Mouse (Mus musculus) forebrain, postnatal 0 days (tissue): Measurements from ENCODE around the gene Slc38a4. TPM values are rescaled to one million over a fixed set of nuclear protein-coding genes. Genes with fewer than 3 reads are reported as not detected.

Source experiments
- ATAC-seq: fragments of 200-750 bp; cut with Nextera tagmentation; 2 replicates; pipeline ENCODE4 v1.8.0; 2017; ENCODE audit warnings: mild to moderate bottlenecking, moderate library complexity
- DNase-seq: peaks from one replicate; pipeline ENCODE4 v3.0.0-alpha.2; 2015
- H3K27ac ChIP-seq: fragments of 300-500 bp; sonication (generic); 2 replicates; pipeline ENCODE4 v1.5.1; 2014; ENCODE audit warnings: low read depth, mild to moderate bottlenecking, antibody characterized with exemption, low read length, moderate library complexity, mixed read lengths
- H3K27me3 ChIP-seq: fragments of 300-500 bp; sonication (generic); 2 replicates; pipeline ENCODE4 v1.6.1; 2014; ENCODE audit warnings: mild to moderate bottlenecking, low read length, mixed read lengths; ENCODE audit not compliant: insufficient read depth
- H3K36me3 ChIP-seq: fragments of 300-500 bp; sonication (generic); 2 replicates; pipeline ENCODE4 v1.6.1; 2014; ENCODE audit warnings: mild to moderate bottlenecking, moderate library complexity; ENCODE audit not compliant: insufficient read depth
- H3K4me1 ChIP-seq: fragments of 300-500 bp; sonication (generic); 2 replicates; pipeline ENCODE4 v1.6.1; 2014; ENCODE audit warnings: antibody characterized with exemption; ENCODE audit not compliant: insufficient read depth
- H3K4me2 ChIP-seq: fragments of 300-500 bp; sonication (generic); 2 replicates; pipeline ENCODE4 v1.6.1; 2014; ENCODE audit warnings: low read depth, mild to moderate bottlenecking, moderate library complexity
- H3K4me3 ChIP-seq: fragments of 300-500 bp; sonication (generic); 2 replicates; pipeline ENCODE4 v1.5.1; 2014; ENCODE audit warnings: low read depth, low read length, mixed read lengths
- H3K9ac ChIP-seq: fragments of 300-500 bp; sonication (generic); 2 replicates; pipeline ENCODE4 v1.6.1; 2014; ENCODE audit warnings: mild to moderate bottlenecking
- H3K9me3 ChIP-seq: fragments of 300-500 bp; sonication (generic); 2 replicates; pipeline ENCODE4 v1.6.1; 2016; ENCODE audit warnings: low read length
- CTCF ChIP-seq: sonication (generic); IDR thresholded peaks from 2 replicates; pipeline ENCODE4 v1.5.1; 2016; ENCODE audit warnings: antibody characterized with exemption, control low read depth, low read depth
- WGBS: fragments of 180-500 bp; shearing (Covaris S2); extraction: QIAGEN DNeasy Blood & Tissue Kit; methylation state at CpG from one replicate; pipeline ENCODE4 v1.1.7; 2014; 5-methylcytosine and 5-hydroxymethylcytosine counted together
- polyA plus RNA-seq: library from polyadenylated mRNA; unstranded; fragments of >200 nt; fragmentation: Nextera tagmentation; extraction: Ambion mirVana; gene quantifications from 2 replicates; pipeline ENCODE4 v1.2.1, GENCODE M21; 2015
- total RNA-seq: library from RNA; depleted of rRNA; stranded (reverse); fragments of >200 nt; gene quantifications from 2 replicates; pipeline ENCODE4 v1.2.3, GENCODE M21; 2014; rRNA removed

Gene Slc38a4
- total RNA-seq (4.2 and 4.4 TPM in 2 replicates), polyA plus RNA-seq (2.8 TPM in 2 replicates)

GRCm38 (mm10) chr15:97055794-97056193 lies at the start of gene Slc38a4:
Slc38a4 (minus strand) TSS chr15:97055956.
- H3K9me3 ChIP-seq: no peaks in the 10 kb centered on the region
- H3K27me3 ChIP-seq: no peaks in the 10 kb centered on the region
- peak within 1 kb of the TSS; percentile 44 for H3K4me2 ChIP-seq
- no peak within 1 kb of the TSS for H3K27ac ChIP-seq
- peak within 1 kb of the TSS; percentile 29 for H3K4me3 ChIP-seq
- no peak within 1 kb of the TSS; the same call in 1 of the 2 replicates for H3K9ac ChIP-seq
- 53% methylated on average over 9 of the region's 9 CpGs for WGBS
- no peaks in the 10 kb centered on the region for H3K36me3 ChIP-seq
- no peaks in the 10 kb centered on the region for H3K4me1 ChIP-seq
- no peak for TF ChIP-seq CTCF
- ATAC-seq (no peak), DNase-seq (no peak)

- WGBS: 82% methylated on average over 3 of the region's 3 CpGs
- H3K4me3 ChIP-seq: no peak overlapping the region
- no peak overlapping the region for H3K27ac ChIP-seq
- H3K27me3 ChIP-seq: no peaks in the 10 kb centered on the region
- TF ChIP-seq CTCF: no peak
- no peaks in the 10 kb centered on the region for H3K4me1 ChIP-seq
- no peak for ATAC-seq
- DNase-seq: no peak
- no peak overlapping the region for H3K4me2 ChIP-seq
- no peak overlapping the region for H3K9ac ChIP-seq
- H3K9me3 ChIP-seq: no peaks in the 10 kb centered on the region
- no peaks in the 10 kb centered on the region for H3K36me3 ChIP-seq
Measured at GRCm38 (mm10) chr15:97104889-97105391, 49.2 kb upstream of the Slc38a4 start.

- Histone ChIP-seq H3K27me3 (no peaks in the 10 kb centered on the region), H3K4me3 (no peak overlapping the region), H3K36me3 (no peaks in the 10 kb centered on the region), H3K4me1 (no peaks in the 10 kb centered on the region), H3K27ac (no peak overlapping the region), H3K4me2 (no peak overlapping the region), H3K9ac (no peak overlapping the region), H3K9me3 (no peaks in the 10 kb centered on the region)
- WGBS: 96% methylated on average over 3 of the region's 3 CpGs
- DNase-seq: no peak
- no peak for TF ChIP-seq CTCF
- ATAC-seq: no peak
Measured at GRCm38 (mm10) chr15:97104048-97104447, 48.3 kb upstream of the Slc38a4 start.

- no peak overlapping the region for H3K4me3 ChIP-seq
- no peak overlapping the region for H3K9ac ChIP-seq
- H3K9me3 ChIP-seq: no peaks in the 10 kb centered on the region
- no peak for TF ChIP-seq CTCF
- no peak for DNase-seq
- no peaks in the 10 kb centered on the region for H3K27me3 ChIP-seq
- H3K4me1 ChIP-seq: no peaks in the 10 kb centered on the region
- no peak overlapping the region for H3K27ac ChIP-seq
- 60% methylated on average over 10 of the region's 10 CpGs for WGBS
- no peak overlapping the region for H3K4me2 ChIP-seq
- ATAC-seq: no peak
- no peaks in the 10 kb centered on the region for H3K36me3 ChIP-seq
Measured at GRCm38 (mm10) chr15:97102811-97103210, 47.1 kb upstream of the Slc38a4 start.

GRCm38 (mm10) chr15:97102181-97102580 lies 46.4 kb upstream of the Slc38a4 start:
- ATAC-seq: no peak
- Histone ChIP-seq H3K4me2 (no peak overlapping the region), H3K9me3 (no peaks in the 10 kb centered on the region), H3K36me3 (no peaks in the 10 kb centered on the region), H3K4me1 (no peaks in the 10 kb centered on the region), H3K27me3 (no peaks in the 10 kb centered on the region), H3K4me3 (no peak overlapping the region), H3K27ac (no peak overlapping the region), H3K9ac (no peak overlapping the region)
- TF ChIP-seq CTCF: no peak
- DNase-seq: no peak
- 95% methylated on average over 5 of the region's 5 CpGs for WGBS

- DNase-seq (no peak), ATAC-seq (no peak)
- TF ChIP-seq CTCF: no peak
- Histone ChIP-seq H3K4me3 (no peak overlapping the region), H3K9me3 (no peaks in the 10 kb centered on the region), H3K9ac (no peak overlapping the region), H3K27ac (no peak overlapping the region), H3K36me3 (no peaks in the 10 kb centered on the region), H3K4me2 (no peak overlapping the region), H3K4me1 (no peaks in the 10 kb centered on the region), H3K27me3 (no peaks in the 10 kb centered on the region)
- WGBS: 90% methylated on average over 10 of the region's 10 CpGs
Measured at GRCm38 (mm10) chr15:97099101-97099500, 43.3 kb upstream of the Slc38a4 start.

- no peaks in the 10 kb centered on the region for H3K9me3 ChIP-seq
- no peak for TF ChIP-seq CTCF
- no peak overlapping the region for H3K4me2 ChIP-seq
- no peaks in the 10 kb centered on the region for H3K27me3 ChIP-seq
- no peak overlapping the region for H3K4me3 ChIP-seq
- no peak for ATAC-seq
- no peak overlapping the region for H3K27ac ChIP-seq
- H3K9ac ChIP-seq: no peak overlapping the region
- WGBS: 74% methylated on average over 4 of the region's 4 CpGs
- no peaks in the 10 kb centered on the region for H3K4me1 ChIP-seq
- no peak for DNase-seq
- H3K36me3 ChIP-seq: no peaks in the 10 kb centered on the region
Measured at GRCm38 (mm10) chr15:97097548-97097947, 41.8 kb upstream of the Slc38a4 start.

- DNase-seq: no peak
- no peak for TF ChIP-seq CTCF
Measured at GRCm38 (mm10) chr15:97089526-97089925, 33.8 kb upstream of the Slc38a4 start.

More at GRCm38 (mm10) chr15:97089526-97089925, 33.8 kb upstream of the Slc38a4 start:
- Histone ChIP-seq H3K4me1 (no peaks in the 10 kb centered on the region), H3K36me3 (no peaks in the 10 kb centered on the region), H3K9me3 (no peaks in the 10 kb centered on the region), H3K27ac (no peak overlapping the region), H3K27me3 (no peaks in the 10 kb centered on the region), H3K4me3 (no peak overlapping the region), H3K9ac (no peak overlapping the region), H3K4me2 (no peak overlapping the region)
- WGBS: 13% methylated on average over 6 of the region's 6 CpGs
- no peak for ATAC-seq
